Mouse (Mus musculus) granulocyte monocyte progenitor cell, adult 5-6 weeks (primary cell): ENCODE measurements at regions not wholly inside any gene's neighbourhood (a gene's known extent, or its start where the extent isn't known, plus 50 kb on each side); places are given as distances from the start of the nearest gene placed in this dataset.

Experiments
- ATAC-seq: replicated peaks from 2 replicates; pipeline ENCODE4 v1.8.0; 2016; ENCODE audit warnings: mild to moderate bottlenecking, moderate TSS enrichment, inconsistent platforms; ENCODE audit not compliant: poor library complexity, severe bottlenecking

DNA sequence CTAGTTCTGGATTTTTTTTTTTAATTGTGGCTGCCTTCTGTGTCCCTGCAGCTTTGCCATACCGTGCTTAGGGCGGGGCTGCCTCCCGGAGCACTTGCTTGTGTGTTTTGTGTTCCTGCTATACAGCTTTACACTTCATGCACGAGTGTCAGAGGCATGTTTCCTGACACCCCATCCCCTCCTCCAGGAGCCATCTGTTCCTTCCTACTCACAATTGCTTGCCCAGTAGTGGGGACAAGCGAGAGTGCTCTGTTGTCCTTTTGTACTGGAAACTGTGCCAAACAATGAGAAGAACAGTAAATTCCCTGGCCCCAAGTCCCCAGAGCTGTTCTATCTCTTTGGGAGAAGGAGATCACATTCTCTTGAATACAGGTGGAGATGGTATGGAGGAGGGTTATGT lies 53.5 kb downstream of the Csf2 start:
- no peak for ATAC-seq

DNA sequence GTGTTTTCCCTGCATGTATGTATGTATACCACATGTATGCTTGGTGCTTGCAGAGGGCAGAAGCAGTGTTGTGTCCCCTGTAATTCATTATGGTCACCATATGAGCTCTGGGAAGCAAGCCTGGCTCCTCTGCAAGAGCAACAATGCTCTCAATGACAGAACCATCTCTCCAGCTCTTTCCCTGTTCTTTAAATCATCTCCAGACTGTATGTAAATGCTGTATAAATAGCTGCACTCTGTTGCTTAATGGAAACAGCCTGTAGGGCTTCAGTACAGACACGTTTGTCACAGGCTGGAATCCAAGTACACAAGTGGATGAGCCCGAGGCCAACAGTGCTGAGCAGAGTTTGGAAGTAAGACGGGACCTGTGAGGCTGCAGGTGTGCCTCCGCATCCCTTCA lies 54.7 kb downstream of the Csf2 start:
- no peak for ATAC-seq

- ATAC-seq = no peak
Measured at GRCm38 (mm10) chr11:54192275-54192674, 57.2 kb downstream of the Csf2 start.

DNA sequence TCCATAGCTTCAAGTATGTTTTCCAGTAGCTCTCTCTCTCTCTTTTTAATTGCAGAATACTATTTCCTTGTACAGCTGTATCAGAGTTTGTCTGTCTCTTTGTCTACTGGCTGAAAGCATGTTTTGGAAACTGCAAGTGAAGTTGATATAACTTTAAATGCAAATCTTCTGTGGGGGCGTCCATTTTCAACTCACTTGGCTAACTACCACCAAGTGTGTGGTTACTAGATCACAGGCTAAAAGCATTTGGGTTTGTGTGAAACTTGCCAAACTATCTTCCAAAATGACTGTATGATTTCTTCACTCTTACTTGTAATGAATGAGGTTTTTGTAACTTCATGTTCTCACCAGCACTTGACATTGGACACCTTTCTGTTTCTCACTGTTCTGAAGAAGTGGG lies 61.6 kb downstream of the Csf2 start:
- ATAC-seq = no peak

- no peak for ATAC-seq
Measured at GRCm38 (mm10) chr11:54187377-54187776, 62.1 kb downstream of the Csf2 start.

DNA sequence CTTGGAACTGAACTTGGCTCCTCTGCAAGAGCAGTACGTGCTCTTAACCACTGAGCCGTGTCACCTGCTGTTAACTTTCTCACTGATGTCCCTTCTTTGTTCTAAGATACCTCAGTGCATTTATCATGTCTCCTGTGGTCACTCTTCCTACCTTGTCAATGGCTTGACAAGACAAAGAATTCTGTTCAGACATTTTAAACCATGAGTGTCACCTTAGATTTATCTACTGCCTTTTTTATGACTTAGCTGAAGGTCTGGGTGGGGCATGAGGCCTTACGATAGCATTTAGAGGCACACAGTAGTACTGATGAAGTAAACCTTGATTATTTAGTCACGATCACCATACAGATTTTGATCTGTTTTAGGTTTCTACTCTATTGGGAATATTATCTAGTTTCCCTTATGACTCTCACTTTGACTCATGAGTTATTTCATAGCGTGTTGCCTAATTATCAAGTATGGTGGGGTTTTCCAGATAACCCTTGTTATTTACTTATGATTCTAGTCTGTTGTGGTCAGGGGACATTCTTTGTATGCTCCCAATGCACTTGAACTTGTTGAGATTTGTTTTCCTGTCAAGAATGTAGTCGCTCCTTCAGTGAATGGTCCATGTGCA lies 63.6 kb downstream of the Csf2 start:
- ATAC-seq = no peak

DNA sequence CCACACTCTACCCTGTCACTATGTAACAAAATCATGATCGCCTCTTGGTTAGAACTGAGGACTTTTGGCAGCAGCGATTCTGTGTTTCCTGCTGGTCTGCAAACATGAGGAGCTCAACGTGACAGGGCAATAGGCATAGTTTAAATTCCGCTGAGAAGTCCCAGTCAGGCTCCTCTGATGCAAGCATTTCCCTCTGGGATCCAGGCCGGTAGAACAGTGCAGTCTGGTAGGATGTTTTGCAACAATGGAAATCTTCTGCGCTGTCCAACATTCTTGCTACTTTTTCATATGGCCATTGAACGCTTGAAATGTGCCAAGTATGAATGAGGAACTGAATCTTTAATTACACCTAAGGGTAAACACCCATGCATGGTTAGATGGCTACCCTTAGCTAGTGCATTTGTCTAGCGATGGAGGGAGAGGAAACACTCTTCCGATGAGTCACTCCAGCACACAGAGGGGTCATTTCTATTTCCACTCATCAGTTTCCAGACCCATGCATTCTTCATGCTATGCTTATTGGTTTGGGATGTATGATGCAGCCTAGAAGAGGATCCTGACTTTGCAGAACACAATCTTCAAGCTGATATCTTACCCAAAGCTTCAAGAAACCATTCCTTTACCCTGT lies 67.7 kb downstream of the Csf2 start:
- peak; percentile 95 for ATAC-seq
